9 mouse cellular contexts compared by ENCODE assay signal in genomic region chr5:106457986-106458476, GRCm38 (mm10). TPM values are rescaled to one million over a fixed set of nuclear protein-coding genes. Genes with fewer than 3 reads are reported as not detected.
DNase-seq lines count a peak whose midpoint lies in the region; ATAC-seq lines count a peak whose summit lies in the region.
"Had no signal": no experiment of that assay in that cellular context is flagged by ENCODE, and none has a peak within 500 bp of the region (broad histone marks: within the 10 kb centered on the region; RNA-seq: fewer than 3 reads in every experiment).

TSS of gene Barhl2 (minus strand) at chr5:106458166.

- peak within 1 kb of the TSS; percentile 64 for H3K4me2 ChIP-seq in forebrain, embryonic 15.5 days (replicated peaks)
- peak within 1 kb of the TSS; percentile 94 for H3K4me2 ChIP-seq in limb, embryonic 13.5 days (replicated peaks)
- peak within 1 kb of the TSS; percentile 78 for H3K4me2 ChIP-seq in stomach, embryonic 14.5 days (replicated peaks; ENCODE audit: low read depth, low read length)

- H3K9me3 ChIP-seq in megakaryocyte, embryonic 14.5 days: peaks cover 12% of the 10 kb centered on the region; the same call in 1 of the 2 replicates
- H3K9me3 ChIP-seq in forebrain, embryonic 15.5 days: no peaks in the 10 kb centered on the region
- no peaks in the 10 kb centered on the region for H3K9me3 ChIP-seq in limb, embryonic 13.5 days
- no peaks in the 10 kb centered on the region for H3K9me3 ChIP-seq in stomach, embryonic 14.5 days (ENCODE audit: control insufficient read depth, low read depth, low read length)

- no peak for ATAC-seq in megakaryocyte, adult 5-6 weeks (ENCODE audit: poor library complexity, severe bottlenecking)
- 0 out of 2 replicates have a peak, but pooled peaks have one; percentile 4 for ATAC-seq in forebrain, embryonic 15.5 days (replicated peaks)
- ATAC-seq in limb, embryonic 13.5 days (ENCODE audit: low FRiP score, low read depth): 0 out of 2 replicates have a peak, but pooled peaks have one; percentile 9
- no peak for ATAC-seq in stomach, embryonic 14.5 days (ENCODE audit: insufficient number of reproducible peaks, insufficient read depth, low FRiP score, low read depth)

- H3K36me3 ChIP-seq in megakaryocyte, embryonic 14.5 days (replicated peaks; ENCODE audit: low read length): no peaks in the 10 kb centered on the region
- H3K36me3 ChIP-seq in forebrain, embryonic 15.5 days: no peaks in the 10 kb centered on the region
- no peaks in the 10 kb centered on the region for H3K36me3 ChIP-seq in limb, embryonic 13.5 days
- no peaks in the 10 kb centered on the region for H3K36me3 ChIP-seq in stomach, embryonic 14.5 days (ENCODE audit: control insufficient read depth, insufficient read depth, low read length)

- no peak within 1 kb of the TSS for H3K27ac ChIP-seq in forebrain, embryonic 15.5 days (replicated peaks)
- no peak within 1 kb of the TSS for H3K27ac ChIP-seq in limb, embryonic 13.5 days
- H3K27ac ChIP-seq in stomach, embryonic 14.5 days (ENCODE audit: low read length): no peak within 1 kb of the TSS

- WGBS in forebrain, embryonic 15.5 days: under 1% methylated on average over 55 of the region's 57 CpGs
- WGBS in limb, embryonic 13.5 days: under 1% methylated on average over 47 of the region's 57 CpGs
- WGBS in stomach, embryonic 14.5 days: under 1% methylated on average over 51 of the region's 57 CpGs

- no peak for DNase-seq in urinary bladder, postnatal 25 days (ENCODE audit: low spot score)
- no peak for DNase-seq in adrenal gland, postnatal 14 days
- DNase-seq in frontal cortex, postnatal 25 days (ENCODE audit: low spot score in 2 of 2): no peak

- H3K9ac ChIP-seq in forebrain, embryonic 15.5 days (replicated peaks): peak within 1 kb of the TSS; percentile 23; the same call in 1 of the 2 replicates
- H3K9ac ChIP-seq in limb, embryonic 13.5 days: peak within 1 kb of the TSS; percentile 25
- H3K9ac ChIP-seq in stomach, embryonic 14.5 days (replicated peaks; ENCODE audit: low read depth, low read length): no peak within 1 kb of the TSS

- peaks cover 95% of the 10 kb centered on the region for H3K27me3 ChIP-seq in megakaryocyte, embryonic 14.5 days (replicated peaks)
- H3K27me3 ChIP-seq in forebrain, embryonic 15.5 days: peaks cover 88% of the 10 kb centered on the region
- H3K27me3 ChIP-seq in limb, embryonic 13.5 days: peaks cover 93% of the 10 kb centered on the region
- H3K27me3 ChIP-seq in stomach, embryonic 14.5 days (ENCODE audit: control insufficient read depth, insufficient read depth, low read length): peaks cover 74% of the 10 kb centered on the region

- peak within 1 kb of the TSS; percentile 79 for H3K4me3 ChIP-seq in megakaryocyte, embryonic 14.5 days (replicated peaks)
- H3K4me3 ChIP-seq in forebrain, embryonic 15.5 days: peak within 1 kb of the TSS; percentile 40
- peak within 1 kb of the TSS; percentile 54 for H3K4me3 ChIP-seq in limb, embryonic 13.5 days
- H3K4me3 ChIP-seq in stomach, embryonic 14.5 days (ENCODE audit: low read depth, low read length): peak within 1 kb of the TSS; percentile 36

- H3K4me1 ChIP-seq in megakaryocyte, embryonic 14.5 days: peaks cover 50% of the 10 kb centered on the region
- peaks cover 37% of the 10 kb centered on the region for H3K4me1 ChIP-seq in forebrain, embryonic 15.5 days
- H3K4me1 ChIP-seq in limb, embryonic 13.5 days: peaks cover 29% of the 10 kb centered on the region
- 0 out of 2 replicates have a peak, but pooled peaks cover 4% of the 10 kb centered on the region for H3K4me1 ChIP-seq in stomach, embryonic 14.5 days (ENCODE audit: control insufficient read depth, insufficient read depth, low read length)

RNA-seq across cellular contexts. Expression of gene Barhl2, which starts in this region (rescaled TPM):
- polyA plus RNA-seq in megakaryocyte, embryonic 14.5 days (2012; ENCODE audit: insufficient read depth, low replicate concordance): 0.03 TPM in 1 of 2 replicates, not detected in the other
- total RNA-seq in megakaryocyte, adult 5-6 weeks (2015): not detected in 2 replicates
- total RNA-seq in megakaryocyte, adult 5-6 weeks (2017): not detected in 2 replicates
- 1.1 and 1.3 TPM in 2 replicates for polyA plus RNA-seq in forebrain, embryonic 15.5 days (2015; fragmentation: Nextera tagmentation; extraction: Ambion mirVana)
- not detected in 2 replicates for polyA plus RNA-seq in limb, embryonic 13.5 days (2015; fragmentation: Nextera tagmentation; extraction: Ambion mirVana)
- not detected in 2 replicates for polyA plus RNA-seq in stomach, embryonic 14.5 days (2014; fragmentation: Nextera tagmentation; extraction: Ambion mirVana)
- total RNA-seq in adrenal gland, postnatal 14 days (2021): not detected in 2 replicates
- total RNA-seq: adrenal gland, postnatal 25 days had no signal

Comparison
In these comparisons a context has a peak if more than half of its experiments do, and no peak if none do; other contexts are left out.
1. Peak in ATAC-seq, H3K4me3 ChIP-seq, H3K9ac ChIP-seq and H3K4me2 ChIP-seq in limb, embryonic 13.5 days; RNA of the gene not detected or under 1 TPM.